Mouse (Mus musculus): ENCODE data around the gene Rpl6. TPM values are rescaled to one million over a fixed set of nuclear protein-coding genes. Genes with fewer than 3 reads are reported as not detected.

Rpl6 gene
- polyA plus RNA-seq, 1 experiment from 2014 or later: 661 TPM

- no peaks in the 10 kb centered on the region for H3K27me3 ChIP-seq (ENCODE audit: low read depth, poor library complexity, severe bottlenecking)
- WGBS: 93% methylated on average over 7 of the region's 7 CpGs
Measured at GRCm38 (mm10) chr5:121254977-121255376, 50.7 kb downstream of the Rpl6 start.

More at GRCm38 (mm10) chr5:121254977-121255376, 50.7 kb downstream of the Rpl6 start:
- 0 out of 2 replicates have a peak, but pooled peaks cover 4% of the 10 kb centered on the region for H3K4me1 ChIP-seq
- H3K4me3 ChIP-seq: no peak overlapping the region
- H3K36me3 ChIP-seq: peaks cover 41% of the 10 kb centered on the region
- H3K9me3 ChIP-seq (replicated peaks): no peaks in the 10 kb centered on the region
- DNase-seq (ENCODE audit: low spot score): no peak
- H3K27ac ChIP-seq: no peak overlapping the region

Other genes starting within 250 kb of the Rpl6 start
- not detected in 2 replicates for gene Rph3a, start 194.4 kb upstream of the Rpl6 start, polyA plus RNA-seq (2016; fragmentation: Nextera tagmentation; extraction: Ambion mirVana)
- 23.6 and 24.9 TPM in 2 replicates for gene Ptpn11, start 13.1 kb upstream of the Rpl6 start, polyA plus RNA-seq (2016; fragmentation: Nextera tagmentation; extraction: Ambion mirVana)
- gene Hectd4, start 15.7 kb downstream of the Rpl6 start, polyA plus RNA-seq (2016; fragmentation: Nextera tagmentation; extraction: Ambion mirVana): 4.2 and 5.1 TPM in 2 replicates
- gene Trafd1, start 181.2 kb downstream of the Rpl6 start, polyA plus RNA-seq (2016; fragmentation: Nextera tagmentation; extraction: Ambion mirVana): 50.4 and 67.7 TPM in 2 replicates
- 47.0 and 52.8 TPM in 2 replicates for gene Naa25, start 193.5 kb downstream of the Rpl6 start, polyA plus RNA-seq (2016; fragmentation: Nextera tagmentation; extraction: Ambion mirVana)
- gene Tmem116, start 247.4 kb downstream of the Rpl6 start, polyA plus RNA-seq (2016; fragmentation: Nextera tagmentation; extraction: Ambion mirVana): 0.55 and 0.73 TPM in 2 replicates
- 102 and 112 TPM in 2 replicates for gene Erp29, start 248.0 kb downstream of the Rpl6 start, polyA plus RNA-seq (2016; fragmentation: Nextera tagmentation; extraction: Ambion mirVana)

Measured in limb, embryonic 10.5 days (tissue).